ENCODE assay signal across 8 mouse cellular contexts in genomic region chr4:55531096-55531855, GRCm38 (mm10). TPM values are rescaled to one million over a fixed set of nuclear protein-coding genes. Genes with fewer than 3 reads are reported as not detected.
DNase-seq lines count a peak whose midpoint lies in the region; ATAC-seq and TF ChIP-seq lines count a peak whose summit lies in the region.

No protein-coding gene starts in this region.

- peak; percentile 52 for DNase-seq in 3134 (ENCODE audit: extremely low read depth, insufficient read length, low spot score)
- DNase-seq in G1E (ENCODE audit: low spot score), result no peak
- DNase-seq in embryonic facial prominence, embryonic 14.5 days (ENCODE audit: low spot score), result peak; percentile 41
- peak; percentile 57 for DNase-seq in kidney, postnatal 14 days
- no peak for DNase-seq in cerebellum, adult 9-10 months

- H3K4me2 ChIP-seq in embryonic facial prominence, embryonic 14.5 days (ENCODE audit: low read depth, low read length), result peak overlapping the region; percentile 92
- peak overlapping the region; percentile 97 for H3K4me2 ChIP-seq in heart, embryonic 15.5 days
- peak overlapping the region; percentile 94 for H3K4me2 ChIP-seq in midbrain, embryonic 12.5 days (replicated peaks)
- H3K4me2 ChIP-seq in stomach, embryonic 15.5 days, result peak overlapping the region; percentile 87

- WGBS in embryonic facial prominence, embryonic 14.5 days, result under 1% methylated on average over 41 of the region's 56 CpGs
- under 1% methylated on average over 56 of the region's 56 CpGs for WGBS in heart, embryonic 15.5 days
- under 1% methylated on average over 56 of the region's 56 CpGs for WGBS in midbrain, embryonic 12.5 days
- WGBS in stomach, embryonic 15.5 days, result 2% methylated on average over 56 of the region's 56 CpGs

- peak overlapping the region; percentile 89 for H3K9ac ChIP-seq in embryonic facial prominence, embryonic 14.5 days (ENCODE audit: low read depth, low read length)
- H3K9ac ChIP-seq in heart, embryonic 15.5 days, result peak overlapping the region; percentile 72
- H3K9ac ChIP-seq in midbrain, embryonic 12.5 days (replicated peaks), result peak overlapping the region; percentile 43
- peak overlapping the region; percentile 53 for H3K9ac ChIP-seq in stomach, embryonic 15.5 days

- H3K27ac ChIP-seq in embryonic facial prominence, embryonic 14.5 days (replicated peaks; ENCODE audit: low read depth, low read length), result peak overlapping the region; percentile 97
- H3K27ac ChIP-seq in heart, embryonic 15.5 days, result peak overlapping the region; percentile 48; the same call in 1 of the 2 replicates
- no peak overlapping the region for H3K27ac ChIP-seq in midbrain, embryonic 12.5 days (replicated peaks)
- peak overlapping the region; percentile 67 for H3K27ac ChIP-seq in stomach, embryonic 15.5 days

- TF ChIP-seq CTCF in G1E (IDR thresholded peaks at IDR 0.05; ENCODE audit: low read depth, low read length), result no peak

- H3K9me3 ChIP-seq in G1E (replicated peaks), result peaks cover 53% of the 10 kb centered on the region
- no peaks in the 10 kb centered on the region for H3K9me3 ChIP-seq in embryonic facial prominence, embryonic 14.5 days (ENCODE audit: control insufficient read depth, low read length)
- H3K9me3 ChIP-seq in heart, embryonic 15.5 days (replicated peaks), result no peaks in the 10 kb centered on the region
- no peaks in the 10 kb centered on the region for H3K9me3 ChIP-seq in midbrain, embryonic 12.5 days
- H3K9me3 ChIP-seq in stomach, embryonic 15.5 days, result no peaks in the 10 kb centered on the region

- no peaks in the 10 kb centered on the region for H3K27me3 ChIP-seq in G1E (ENCODE audit: insufficient read depth, low read length)
- peaks cover 6% of the 10 kb centered on the region; the same call in 1 of the 2 replicates for H3K27me3 ChIP-seq in embryonic facial prominence, embryonic 14.5 days (replicated peaks; ENCODE audit: control insufficient read depth, insufficient read depth, low read length)
- H3K27me3 ChIP-seq in heart, embryonic 15.5 days, result no peaks in the 10 kb centered on the region
- peaks cover 59% of the 10 kb centered on the region for H3K27me3 ChIP-seq in midbrain, embryonic 12.5 days
- no peaks in the 10 kb centered on the region for H3K27me3 ChIP-seq in stomach, embryonic 15.5 days (replicated peaks)

- peak overlapping the region; percentile 45; the same call in 1 of the 2 replicates for H3K4me3 ChIP-seq in G1E (ENCODE audit: low read depth, low read length)
- peak overlapping the region; percentile 78 for H3K4me3 ChIP-seq in embryonic facial prominence, embryonic 14.5 days (ENCODE audit: low read depth, low read length)
- H3K4me3 ChIP-seq in heart, embryonic 15.5 days, result peak overlapping the region; percentile 55
- peak overlapping the region; percentile 61 for H3K4me3 ChIP-seq in midbrain, embryonic 12.5 days
- H3K4me3 ChIP-seq in stomach, embryonic 15.5 days (replicated peaks), result peak overlapping the region; percentile 66

- H3K4me1 ChIP-seq in G1E (ENCODE audit: insufficient read depth, low read depth, low read length), result no peaks in the 10 kb centered on the region
- peaks cover 3% of the 10 kb centered on the region; the same call in 1 of the 2 replicates for H3K4me1 ChIP-seq in embryonic facial prominence, embryonic 14.5 days (ENCODE audit: control insufficient read depth, insufficient read depth, low read length)
- peaks cover 29% of the 10 kb centered on the region for H3K4me1 ChIP-seq in heart, embryonic 15.5 days (replicated peaks)
- peaks cover 30% of the 10 kb centered on the region for H3K4me1 ChIP-seq in midbrain, embryonic 12.5 days
- peaks cover 21% of the 10 kb centered on the region for H3K4me1 ChIP-seq in stomach, embryonic 15.5 days

- ATAC-seq in G1E (ENCODE audit: extremely low read depth, insufficient number of reproducible peaks, low FRiP score, poor library complexity, severe bottlenecking), result no peak
- ATAC-seq in embryonic facial prominence, embryonic 14.5 days (ENCODE audit: low read depth), result no peak
- ATAC-seq in heart, embryonic 15.5 days (replicated peaks; ENCODE audit: insufficient number of reproducible peaks, insufficient read depth, low FRiP score, low read depth), result no peak
- no peak for ATAC-seq in midbrain, embryonic 12.5 days (ENCODE audit: low FRiP score, low read depth)
- ATAC-seq in stomach, embryonic 15.5 days (ENCODE audit: insufficient read depth, low FRiP score, low read depth), result no peak

- H3K36me3 ChIP-seq in G1E (replicated peaks), result no peaks in the 10 kb centered on the region
- H3K36me3 ChIP-seq in embryonic facial prominence, embryonic 14.5 days (ENCODE audit: control insufficient read depth, insufficient read depth, low read length), result 0 out of 2 replicates have a peak, but pooled peaks cover 9% of the 10 kb centered on the region
- no peaks in the 10 kb centered on the region for H3K36me3 ChIP-seq in heart, embryonic 15.5 days
- H3K36me3 ChIP-seq in midbrain, embryonic 12.5 days, result no peaks in the 10 kb centered on the region
- H3K36me3 ChIP-seq in stomach, embryonic 15.5 days, result no peaks in the 10 kb centered on the region

RNA-seq across cellular contexts. Expression of gene Klf4, which starts 1.0 kb away (rescaled TPM):
- not detected in 2 replicates for total RNA-seq in G1E (2014; fragmentation: Nextera tagmentation)
- 0.23 TPM in 1 of 2 replicates, not detected in the other for total RNA-seq in G1E (2017)
- 0.04 TPM in 1 of 2 replicates, not detected in the other for polyA plus RNA-seq in G1E (2012)
- 24.4 and 27.5 TPM in 2 replicates for polyA plus RNA-seq in embryonic facial prominence, embryonic 14.5 days (2014; fragmentation: Nextera tagmentation; extraction: Ambion mirVana)
- 5.1 and 5.8 TPM in 2 replicates for polyA plus RNA-seq in heart, embryonic 15.5 days (2015; fragmentation: Nextera tagmentation; extraction: Ambion mirVana)
- 3.7 and 4.8 TPM in 2 replicates for polyA plus RNA-seq in midbrain, embryonic 12.5 days (2016; fragmentation: Nextera tagmentation; extraction: Ambion mirVana)
- 20.8 and 26.1 TPM in 2 replicates for polyA plus RNA-seq in stomach, embryonic 15.5 days (2015; fragmentation: Nextera tagmentation; extraction: Ambion mirVana)

Comparison
In these comparisons a context has a peak if more than half of its experiments do, and no peak if none do; other contexts are left out.
1. DNase-seq: peak in 3134 (single experiment), embryonic facial prominence, embryonic 14.5 days (single experiment) and kidney, postnatal 14 days (single experiment); none in G1E (single experiment) and cerebellum, adult 9-10 months (single experiment).
2. Peak in every context shown above with its lines, with median percentiles within 50 percentile points of each other: H3K4me3 ChIP-seq, H3K4me2 ChIP-seq and H3K9ac ChIP-seq.